Mouse (Mus musculus) MEL (cell line): ENCODE data around the gene Synpo2l. TPM values are rescaled to one million over a fixed set of nuclear protein-coding genes. Genes with fewer than 3 reads are reported as not detected.
A peak's percentile ranks its signal among the peaks of the same experiment; 100 is the strongest.

Experiments
- DNase-seq: peaks from one replicate; pipeline ENCODE4 v3.0.0; 2011; ENCODE audit warnings: low read depth, low spot score
- H3K27ac ChIP-seq: 2 replicates; pipeline ENCODE4 v1.5.1; 2012; ENCODE audit warnings: low read depth, mild to moderate bottlenecking, control low read depth, low read length, moderate library complexity; ENCODE audit not compliant: control insufficient read depth
- H3K27me3 ChIP-seq, 2 experiments: fragments of 150-350 bp in 1 of 2; sonication (generic) in 1 of 2; 2 replicates each; pipeline ENCODE4 v1.6.1; 2012; ENCODE audit warnings: low read length in 2 of 2, mild to moderate bottlenecking in 2 of 2, improper control_type of control experiment in 1 of 2, moderate library complexity in 1 of 2; ENCODE audit not compliant: insufficient read depth in 2 of 2, control insufficient read depth in 1 of 2
- H3K36me3 ChIP-seq, 2 experiments: 2 replicates each; pipeline ENCODE4 v1.6.1; 2012 to 2014; ENCODE audit warnings: low read length in 2 of 2, improper control_type of control experiment in 1 of 2, inconsistent platforms in 1 of 2, mild to moderate bottlenecking in 1 of 2; ENCODE audit not compliant: insufficient read depth in 2 of 2, control insufficient read depth in 1 of 2
- H3K4me1 ChIP-seq, 2 experiments: fragments of 150-350 bp in 1 of 2; sonication (generic) in 1 of 2; 2 replicates each; pipeline ENCODE4 v1.6.1; 2012; ENCODE audit warnings: low read length in 2 of 2, improper control_type of control experiment in 1 of 2, mild to moderate bottlenecking in 1 of 2; ENCODE audit not compliant: insufficient read depth in 2 of 2, control insufficient read depth in 1 of 2
- H3K4me3 ChIP-seq, 2 experiments: fragments of 150-350 bp in 1 of 2; sonication (generic) in 1 of 2; 2 replicates each; pipeline ENCODE4 v1.5.1; 2012; ENCODE audit warnings: low read depth in 2 of 2, low read length in 2 of 2, mild to moderate bottlenecking in 2 of 2, moderate library complexity in 2 of 2, control low read depth in 1 of 2, improper control_type of control experiment in 1 of 2; ENCODE audit not compliant: control insufficient read depth in 1 of 2, insufficient read depth in 1 of 2
- H3K79me2 ChIP-seq: 2 replicates; pipeline ENCODE4 v1.6.1; 2012; ENCODE audit warnings: mild to moderate bottlenecking, low read length, moderate library complexity; ENCODE audit not compliant: control insufficient read depth, poor library complexity, insufficient read depth
- H3K9ac ChIP-seq: 2 replicates; pipeline ENCODE4 v1.6.1; 2012; ENCODE audit warnings: low read depth, mild to moderate bottlenecking, control low read depth, low read length, moderate library complexity; ENCODE audit not compliant: control insufficient read depth, poor library complexity, severe bottlenecking
- H3K9me3 ChIP-seq: fragments of 150-350 bp; sonication (generic); replicated peaks from 2 replicates; pipeline ENCODE4 v1.6.1; 2012; ENCODE audit warnings: mild to moderate bottlenecking, low read length, improper control_type of control experiment, moderate library complexity; ENCODE audit not compliant: insufficient read depth
- BHLHE40 ChIP-seq: IDR thresholded peaks from 2 replicates; pipeline ENCODE4 v1.6.1; 2012; ENCODE audit warnings: low read depth, mild to moderate bottlenecking, inconsistent platforms, low read length, improper control_type of control experiment, borderline replicate concordance
- CHD1 ChIP-seq: IDR thresholded peaks from 2 replicates; pipeline ENCODE4 v1.6.1; 2012; ENCODE audit warnings: low read depth, mild to moderate bottlenecking, inconsistent platforms, low read length, improper control_type of control experiment
- CHD2 ChIP-seq: IDR thresholded peaks from 2 replicates; pipeline ENCODE4 v1.6.1; 2011; ENCODE audit warnings: low read length, improper control_type of control experiment
- CTCF ChIP-seq, 3 experiments: IDR thresholded peaks in 2 of 3; conservative IDR thresholded peaks in 1 of 3; 2 replicates each; pipeline ENCODE4 v1.5.1; 2011 to 2012; ENCODE audit warnings: low read length in 3 of 3, low read depth in 2 of 3, mild to moderate bottlenecking in 2 of 3, improper control_type of control experiment in 1 of 3, inconsistent platforms in 1 of 3, mixed read lengths in 1 of 3, moderate library complexity in 1 of 3; ENCODE audit not compliant: control insufficient read depth in 1 of 3, insufficient read depth in 1 of 3, poor library complexity in 1 of 3, severe bottlenecking in 1 of 3
- E2F4 ChIP-seq: IDR thresholded peaks from 2 replicates; pipeline ENCODE4 v1.6.1; 2011; ENCODE audit warnings: low read depth, low read length, improper control_type of control experiment, borderline replicate concordance
- ELF1 ChIP-seq: IDR thresholded peaks from 2 replicates; pipeline ENCODE4 v1.6.1; 2014; ENCODE audit warnings: low read depth, mild to moderate bottlenecking, inconsistent platforms, low read length, improper control_type of control experiment, moderate library complexity
- EP300 ChIP-seq, 2 experiments: IDR thresholded peaks; 2 replicates each; pipeline ENCODE4 v1.6.1; 2011; ENCODE audit warnings: improper control_type of control experiment in 2 of 2, low read length in 2 of 2, low read depth in 1 of 2, mild to moderate bottlenecking in 1 of 2
- ETS1 ChIP-seq: IDR thresholded peaks from 2 replicates; pipeline ENCODE4 v1.6.1; 2012; ENCODE audit warnings: low read depth, mild to moderate bottlenecking, inconsistent platforms, low read length, improper control_type of control experiment, moderate library complexity
- GABPA ChIP-seq: IDR thresholded peaks from 2 replicates; pipeline ENCODE4 v1.6.1; 2012; ENCODE audit warnings: low read depth, mild to moderate bottlenecking, inconsistent platforms, low read length, improper control_type of control experiment, moderate library complexity
- GATA1 ChIP-seq: IDR thresholded peaks from 2 replicates; pipeline ENCODE4 v1.6.1; 2011; ENCODE audit warnings: low read depth, low read length, improper control_type of control experiment
- HCFC1 ChIP-seq: IDR thresholded peaks from 2 replicates; pipeline ENCODE4 v1.6.1; 2012; ENCODE audit warnings: low read depth, mild to moderate bottlenecking, inconsistent platforms, low read length, improper control_type of control experiment, moderate library complexity
- JUND ChIP-seq: IDR thresholded peaks from 2 replicates; pipeline ENCODE4 v1.6.1; 2011; ENCODE audit warnings: low read depth, mild to moderate bottlenecking, improper control_type of control experiment, low read length
- KAT2A ChIP-seq: conservative IDR thresholded peaks from 2 replicates; pipeline ENCODE4 v1.6.1; 2012; ENCODE audit warnings: low read depth, low read length, improper control_type of control experiment, inconsistent platforms
- MAFK ChIP-seq: IDR thresholded peaks from 2 replicates; pipeline ENCODE4 v1.6.1; 2011; ENCODE audit warnings: low read depth, mild to moderate bottlenecking, low read length, improper control_type of control experiment, borderline replicate concordance
- MAX ChIP-seq: IDR thresholded peaks from 2 replicates; pipeline ENCODE4 v1.6.1; 2011; ENCODE audit warnings: low read length, improper control_type of control experiment
- MAZ ChIP-seq: IDR thresholded peaks from 2 replicates; pipeline ENCODE4 v1.6.1; 2012; ENCODE audit warnings: low read depth, mild to moderate bottlenecking, inconsistent platforms, low read length, improper control_type of control experiment
- MEF2A ChIP-seq: IDR thresholded peaks from 2 replicates; pipeline ENCODE4 v1.6.1; 2014; ENCODE audit warnings: low read depth, mild to moderate bottlenecking, inconsistent platforms, low read length, improper control_type of control experiment; ENCODE audit not compliant: poor library complexity, insufficient replicate concordance, severe bottlenecking; ENCODE audit errors: extremely low read depth
- MXI1 ChIP-seq: IDR thresholded peaks from 2 replicates; pipeline ENCODE4 v1.6.1; 2011; ENCODE audit warnings: mild to moderate bottlenecking, low read depth, low read length, improper control_type of control experiment
- MYB ChIP-seq: IDR thresholded peaks from 2 replicates; pipeline ENCODE4 v1.6.1; 2011; ENCODE audit warnings: mild to moderate bottlenecking, low read depth, low read length, improper control_type of control experiment
- MYC ChIP-seq: IDR thresholded peaks from 2 replicates; pipeline ENCODE4 v1.6.1; 2011; ENCODE audit warnings: low read depth, mild to moderate bottlenecking, low read length, improper control_type of control experiment, moderate library complexity
- NELFE ChIP-seq: IDR thresholded peaks from 2 replicates; pipeline ENCODE4 v1.6.1; 2011; ENCODE audit warnings: low read depth, low read length, improper control_type of control experiment
- NRF1 ChIP-seq: IDR thresholded peaks from 2 replicates; pipeline ENCODE4 v1.6.1; 2014; ENCODE audit warnings: low read depth, mild to moderate bottlenecking, inconsistent platforms, low read length, improper control_type of control experiment, moderate library complexity; ENCODE audit not compliant: poor library complexity, insufficient read depth, severe bottlenecking
- POLR2A ChIP-seq, 2 experiments: IDR thresholded peaks; 2 replicates each; pipeline ENCODE4 v1.6.1; 2011 to 2012; ENCODE audit warnings: low read length in 2 of 2, mild to moderate bottlenecking in 2 of 2, control low read depth in 1 of 2, improper control_type of control experiment in 1 of 2, low read depth in 1 of 2, moderate library complexity in 1 of 2; ENCODE audit not compliant: control insufficient read depth in 1 of 2, insufficient read depth in 1 of 2, poor library complexity in 1 of 2
- POLR2AphosphoS2 ChIP-seq: IDR thresholded peaks from 2 replicates; pipeline ENCODE4 v1.6.1; 2011; ENCODE audit warnings: low read length, improper control_type of control experiment
- POLR2AphosphoS5 ChIP-seq: IDR thresholded peaks from 2 replicates; pipeline ENCODE4 v1.6.1; 2012; ENCODE audit warnings: low read depth, borderline replicate concordance, mild to moderate bottlenecking, inconsistent platforms, low read length, moderate library complexity, mixed read lengths
- RAD21 ChIP-seq: IDR thresholded peaks from 2 replicates; pipeline ENCODE4 v1.6.1; 2011; ENCODE audit warnings: mild to moderate bottlenecking, low read depth, low read length, improper control_type of control experiment
- RCOR1 ChIP-seq: IDR thresholded peaks from 2 replicates; pipeline ENCODE4 v1.6.1; 2012; ENCODE audit warnings: low read depth, mild to moderate bottlenecking, inconsistent platforms, low read length, improper control_type of control experiment
- SIN3A ChIP-seq: IDR thresholded peaks from 2 replicates; pipeline ENCODE4 v1.6.1; 2012; ENCODE audit warnings: low read length, improper control_type of control experiment, inconsistent platforms
- TAL1 ChIP-seq: IDR thresholded peaks from 2 replicates; pipeline ENCODE4 v1.6.1; 2012; ENCODE audit warnings: mild to moderate bottlenecking, inconsistent platforms, low read length, moderate library complexity, mixed read lengths
- TBP ChIP-seq: IDR thresholded peaks from 2 replicates; pipeline ENCODE4 v1.8.0; 2011; ENCODE audit warnings: low read depth, low read length, improper control_type of control experiment
- TCF12 ChIP-seq: IDR thresholded peaks from 2 replicates; pipeline ENCODE4 v1.6.1; 2014; ENCODE audit warnings: low read depth, mild to moderate bottlenecking, inconsistent platforms, low read length, improper control_type of control experiment, moderate library complexity
- UBTF ChIP-seq: IDR thresholded peaks from 2 replicates; pipeline ENCODE4 v1.6.1; 2012; ENCODE audit warnings: low read depth, mild to moderate bottlenecking, inconsistent platforms, low read length, improper control_type of control experiment, moderate library complexity, borderline replicate concordance; ENCODE audit not compliant: insufficient read depth
- USF1 ChIP-seq: IDR thresholded peaks from 2 replicates; pipeline ENCODE4 v1.6.1; 2014; ENCODE audit warnings: low read depth, mild to moderate bottlenecking, inconsistent platforms, low read length, improper control_type of control experiment, moderate library complexity
- USF2 ChIP-seq, 2 experiments: IDR thresholded peaks; 2 replicates each; pipeline ENCODE4 v1.6.1; 2011 to 2012; ENCODE audit warnings: improper control_type of control experiment in 2 of 2, low read length in 2 of 2, borderline replicate concordance in 1 of 2, inconsistent platforms in 1 of 2, low read depth in 1 of 2, mild to moderate bottlenecking in 1 of 2; ENCODE audit not compliant: insufficient read depth in 1 of 2
- ZC3H11A ChIP-seq: IDR thresholded peaks from 2 replicates; pipeline ENCODE4 v1.6.1; 2012; ENCODE audit warnings: low read depth, mild to moderate bottlenecking, inconsistent platforms, low read length, improper control_type of control experiment
- ZKSCAN1 ChIP-seq: IDR thresholded peaks from 2 replicates; pipeline ENCODE4 v1.6.1; 2012; ENCODE audit warnings: low read depth, mild to moderate bottlenecking, inconsistent platforms, low read length, improper control_type of control experiment, moderate library complexity
- ZMIZ1 ChIP-seq: IDR thresholded peaks from 2 replicates; pipeline ENCODE4 v1.6.1; 2012; ENCODE audit warnings: low read depth, mild to moderate bottlenecking, inconsistent platforms, low read length, improper control_type of control experiment, moderate library complexity
- ZNF384 ChIP-seq: IDR thresholded peaks from 2 replicates; pipeline ENCODE4 v1.6.1; 2012; ENCODE audit warnings: low read depth, mild to moderate bottlenecking, inconsistent platforms, low read length, improper control_type of control experiment
- polyA plus RNA-seq, 2 experiments: library from polyadenylated mRNA; stranded (reverse) in 1 of 2; unstranded in 1 of 2; fragments of >175 nt in 1 of 2; fragments of >200 nt in 1 of 2; gene quantifications; 2 replicates each; pipeline versions ENCODE4 v1.2.1 to v1.2.4; 2012; ENCODE audit warnings: low replicate concordance in 2 of 2, low read depth in 1 of 2; ENCODE audit not compliant: insufficient read length in 2 of 2, insufficient read depth in 1 of 2, missing spikeins in 1 of 2
- total RNA-seq: library from RNA; depleted of rRNA; stranded (reverse); fragments of 300-350 nt; gene quantifications from 2 replicates; pipeline ENCODE4 v1.2.3, GENCODE M21; 2012

Synpo2l gene
- total and polyA plus RNA-seq, 3 experiments: 0.04 to 0.06 TPM; not detected in 1

- H3K9ac ChIP-seq: peak overlapping the region; percentile 77
- peak overlapping the region; percentile 82 for H3K27ac ChIP-seq
- DNase-seq: no peak
- H3K4me1 ChIP-seq: peaks cover 8 to 11% of the 10 kb centered on the region in 2 experiments
- no peaks in the 10 kb centered on the region for H3K9me3 ChIP-seq
- H3K79me2 ChIP-seq: peaks cover 17% of the 10 kb centered on the region
- H3K36me3 ChIP-seq: peaks cover 14 to 19% of the 10 kb centered on the region in 2 experiments
- peak overlapping the region; percentile 54 to 89 for H3K4me3 ChIP-seq
- H3K27me3 ChIP-seq: no peaks in the 10 kb centered on the region
- TF ChIP-seq MEF2A (no peak), USF2 (IDR thresholded peaks at IDR 0.05; ENCODE audit: borderline replicate concordance in 1 of 2, insufficient read depth in 1 of 2, low read depth in 1 of 2, low read length in 2 of 2) (no peak), MAX (peak; percentile 87), MXI1 (peak; percentile 90), CHD2 (peak; percentile 33; the same call in 1 of the 2 replicates), KAT2A (no peak; the same call in 1 of the 2 replicates), NRF1 (no peak), RCOR1 (no peak), ZNF384 (no peak), ZC3H11A (no peak), EP300 (IDR thresholded peaks at IDR 0.05; ENCODE audit: low read depth in 1 of 2, low read length in 2 of 2) (0 out of 4 replicates have a peak, but pooled peaks of 1 of the 2 experiments have one; percentile 6), POLR2AphosphoS5 (no peak), ZMIZ1 (no peak; the same call in 1 of the 2 replicates), NELFE (no peak; the same call in 1 of the 2 replicates), MYC (peak; percentile 97), GABPA (no peak), ZKSCAN1 (no peak), POLR2A (IDR thresholded peaks at IDR 0.05; ENCODE audit: control insufficient read depth in 1 of 2, insufficient read depth in 1 of 2, low read depth in 1 of 2, low read length in 2 of 2, poor library complexity in 1 of 2) (no peak), USF1 (peak; percentile 59), TAL1 (no peak), ELF1 (no peak), HCFC1 (no peak), TCF12 (no peak), CHD1 (no peak), MAZ (no peak), TBP (no peak), ETS1 (peak; percentile 11; the same call in 1 of the 2 replicates), SIN3A (no peak), UBTF (no peak), POLR2AphosphoS2 (no peak), JUND (0 out of 2 replicates have a peak, but pooled peaks have one; percentile 29), CTCF (IDR thresholded peaks at IDR 0.05 in 2 of 3, conservative IDR thresholded peaks at IDR 0.05 in 1 of 3; ENCODE audit: control insufficient read depth in 1 of 3, insufficient read depth in 1 of 3, low read depth in 2 of 3, low read length in 3 of 3, poor library complexity in 1 of 3, severe bottlenecking in 1 of 3) (no peak), BHLHE40 (no peak), MAFK (no peak), E2F4 (no peak), GATA1 (no peak), MYB (no peak), RAD21 (no peak)
Observed at GRCm38 (mm10) chr14:20673735-20674063, 5.5 kb upstream of the Synpo2l start.
